Mouse (Mus musculus): ENCODE data around the gene Mip. TPM values are rescaled to one million over a fixed set of nuclear protein-coding genes. Genes with fewer than 3 reads are reported as not detected.
"Not testable (repeated sequence)": the region's sequence is repeated elsewhere in the genome, so short reads cannot be mapped to it uniquely, and the experiment has no call there.

The Mip gene
- polyA plus RNA-seq, 1 experiment from 2014 or later, result not detected

DNA sequence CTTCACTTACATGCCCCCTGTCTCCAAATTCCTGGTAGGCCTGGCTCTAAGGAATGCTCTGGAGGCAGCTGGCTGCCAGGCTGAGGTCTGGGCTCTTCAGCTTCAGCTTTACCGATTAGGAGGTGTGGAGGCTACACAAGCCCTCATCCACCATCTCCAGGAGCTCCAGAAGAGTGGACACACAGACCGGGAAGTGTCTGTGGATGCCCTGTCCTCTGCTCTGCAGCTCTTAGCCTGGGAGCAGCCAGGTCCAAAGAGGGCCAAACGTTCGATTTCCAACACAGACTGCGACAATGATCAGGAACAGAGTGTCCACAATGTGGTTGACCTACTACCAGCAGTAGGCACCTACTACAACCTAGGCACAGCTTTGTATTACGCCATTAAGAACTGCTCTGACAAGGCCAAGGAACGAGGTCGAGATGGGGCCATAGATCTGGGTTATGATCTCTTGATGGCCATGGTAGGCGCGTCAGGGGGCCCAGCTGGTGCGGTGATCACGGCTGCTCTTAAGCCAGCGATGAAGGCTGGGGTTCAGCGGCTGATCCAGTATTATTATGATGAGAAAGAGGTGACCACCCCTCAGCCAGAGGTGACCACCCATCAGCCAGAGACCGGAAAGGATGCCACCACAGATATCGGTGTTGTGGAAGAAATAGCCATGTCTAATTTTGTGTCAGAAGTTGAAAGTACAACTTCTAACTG lies 43.7 kb downstream of the Mip start:
- no peak for DNase-seq (ENCODE audit: low spot score, missing footprints)
- Histone ChIP-seq H3K36me3 (ENCODE audit: control insufficient read depth, insufficient read depth, low read length) (no peaks in the 10 kb centered on the region), H3K9me3 (ENCODE audit: control insufficient read depth, low read length) (no peaks in the 10 kb centered on the region), H3K9ac (ENCODE audit: low read length) (no peak overlapping the region; the same call in 1 of the 2 replicates), H3K4me3 (ENCODE audit: low read depth, low read length) (no peak overlapping the region), H3K27me3 (ENCODE audit: control insufficient read depth, insufficient read depth, low read length) (no peaks in the 10 kb centered on the region), H3K4me2 (no peak overlapping the region), H3K4me1 (ENCODE audit: control insufficient read depth, insufficient read depth, low read length) (peaks cover 3% of the 10 kb centered on the region; the same call in 1 of the 2 replicates), H3K27ac (ENCODE audit: low read depth, low read length) (no peak overlapping the region)
- 89% methylated on average over 16 of the region's 16 CpGs for WGBS
- no peak for ATAC-seq (ENCODE audit: low FRiP score)

DNA sequence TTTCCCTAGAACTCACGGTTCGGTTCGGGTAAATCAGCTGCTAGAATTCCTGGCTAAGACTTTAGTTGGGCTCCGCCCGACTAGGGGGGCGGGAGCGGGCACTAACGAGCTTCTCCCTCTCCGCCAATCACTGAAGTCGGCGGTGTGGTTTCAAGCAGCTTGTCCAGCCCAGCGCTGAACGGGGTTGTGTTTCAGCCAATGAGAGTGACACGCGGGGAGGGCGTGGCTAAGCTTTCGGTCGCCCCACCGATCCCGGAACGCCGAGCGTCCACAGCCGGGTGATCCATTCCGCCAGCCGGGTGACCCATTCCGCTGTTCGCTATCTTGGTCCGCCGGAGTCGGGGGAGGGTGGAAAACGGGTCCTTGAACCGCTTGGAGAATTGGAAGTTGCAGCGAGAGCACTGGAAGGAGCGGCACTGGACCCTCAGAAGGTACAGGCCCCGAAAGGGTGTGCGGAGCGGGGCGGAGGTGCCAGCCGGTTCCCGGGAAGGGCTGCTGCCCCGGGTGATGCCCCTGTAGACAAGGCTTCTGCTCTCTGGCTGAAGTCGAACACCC lies 44.7 kb downstream of the Mip start, which contains the start of gene Stat2:
Gene Stat2, plus strand, starts transcription at position 273 of the 555 bp plus-strand sequence.
- H3K36me3 ChIP-seq (ENCODE audit: control insufficient read depth, insufficient read depth, low read length), result no peaks in the 10 kb centered on the region
- DNase-seq (ENCODE audit: low spot score, missing footprints), result peak; percentile 99
- H3K27ac ChIP-seq (ENCODE audit: low read depth, low read length), result peak within 1 kb of the TSS; percentile 31; the same call in 1 of the 2 replicates
- peak within 1 kb of the TSS; percentile 69 for H3K4me2 ChIP-seq
- ATAC-seq (ENCODE audit: low FRiP score), result peak; percentile 99
- no peaks in the 10 kb centered on the region for H3K9me3 ChIP-seq (ENCODE audit: control insufficient read depth, low read length)
- H3K9ac ChIP-seq (ENCODE audit: low read length), result peak within 1 kb of the TSS; percentile 63
- H3K27me3 ChIP-seq (ENCODE audit: control insufficient read depth, insufficient read depth, low read length), result no peaks in the 10 kb centered on the region
- under 1% methylated on average over 43 of the region's 43 CpGs for WGBS
- H3K4me3 ChIP-seq (ENCODE audit: low read depth, low read length), result peak within 1 kb of the TSS; percentile 48
- H3K4me1 ChIP-seq (ENCODE audit: control insufficient read depth, insufficient read depth, low read length), result peaks cover 3% of the 10 kb centered on the region; the same call in 1 of the 2 replicates

DNA sequence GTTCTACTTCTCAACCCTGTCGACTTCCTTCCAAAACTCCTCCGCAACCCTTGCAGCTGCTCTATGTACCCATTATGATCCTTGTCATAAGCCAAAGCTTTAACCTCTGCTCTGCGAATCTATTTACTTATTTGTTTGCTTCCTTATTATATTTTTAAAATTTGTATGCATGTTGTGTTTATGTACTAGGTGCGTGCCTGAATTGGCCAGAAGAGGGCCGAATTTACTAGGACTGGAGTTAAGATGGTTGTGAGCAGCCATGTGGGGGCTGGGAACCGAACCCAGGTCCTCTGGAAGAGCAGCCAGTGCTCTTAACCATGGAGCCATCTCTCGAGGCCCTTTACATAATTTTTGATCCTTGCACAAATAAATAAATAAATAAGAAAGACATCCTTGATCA lies 45.2 kb downstream of the Mip start:
- H3K27me3 ChIP-seq (ENCODE audit: control insufficient read depth, insufficient read depth, low read length), result no peaks in the 10 kb centered on the region
- H3K27ac ChIP-seq (ENCODE audit: low read depth, low read length), result no peak overlapping the region
- H3K4me1 ChIP-seq (ENCODE audit: control insufficient read depth, insufficient read depth, low read length), result peaks cover 3% of the 10 kb centered on the region; the same call in 1 of the 2 replicates
- peak overlapping the region; percentile 48 for H3K4me3 ChIP-seq (ENCODE audit: low read depth, low read length)
- 43% methylated on average over 7 of the region's 7 CpGs for WGBS
- H3K4me2 ChIP-seq, result peak overlapping the region; percentile 69
- ATAC-seq (ENCODE audit: low FRiP score) (no peak), DNase-seq (ENCODE audit: low spot score, missing footprints) (no peak)
- no peaks in the 10 kb centered on the region for H3K9me3 ChIP-seq (ENCODE audit: control insufficient read depth, low read length)
- H3K9ac ChIP-seq (ENCODE audit: low read length), result peak overlapping the region; percentile 63
- no peaks in the 10 kb centered on the region for H3K36me3 ChIP-seq (ENCODE audit: control insufficient read depth, insufficient read depth, low read length)

DNA sequence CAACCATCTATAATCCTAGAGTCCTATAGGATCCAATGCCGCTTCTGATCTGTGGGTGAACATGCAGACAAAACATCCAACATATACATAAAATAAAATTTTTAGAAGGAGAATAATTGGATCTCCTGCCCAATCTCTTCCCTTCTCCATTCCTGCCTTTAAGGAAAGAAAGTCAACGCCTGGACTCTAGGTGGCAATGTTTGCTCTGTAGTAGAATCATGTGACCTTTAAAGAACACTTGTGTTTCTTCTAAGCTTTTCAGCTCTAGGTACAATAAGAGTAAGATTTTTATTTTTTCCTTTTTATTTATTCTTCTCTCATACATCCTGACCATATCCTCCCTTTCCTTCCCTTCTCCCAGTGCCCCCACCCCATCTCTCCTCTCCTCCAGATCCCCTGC lies 46.2 kb downstream of the Mip start:
- Histone ChIP-seq H3K4me2 (no peak overlapping the region), H3K9me3 (ENCODE audit: control insufficient read depth, low read length) (no peaks in the 10 kb centered on the region), H3K27me3 (ENCODE audit: control insufficient read depth, insufficient read depth, low read length) (no peaks in the 10 kb centered on the region), H3K36me3 (ENCODE audit: control insufficient read depth, insufficient read depth, low read length) (no peaks in the 10 kb centered on the region), H3K9ac (ENCODE audit: low read length) (no peak overlapping the region), H3K4me1 (ENCODE audit: control insufficient read depth, insufficient read depth, low read length) (peaks cover 3% of the 10 kb centered on the region; the same call in 1 of the 2 replicates), H3K27ac (ENCODE audit: low read depth, low read length) (no peak overlapping the region), H3K4me3 (ENCODE audit: low read depth, low read length) (no peak overlapping the region)
- no peak for DNase-seq (ENCODE audit: low spot score, missing footprints)
- 72% methylated on average over 2 of the region's 2 CpGs for WGBS
- ATAC-seq (ENCODE audit: low FRiP score), result no peak

DNA sequence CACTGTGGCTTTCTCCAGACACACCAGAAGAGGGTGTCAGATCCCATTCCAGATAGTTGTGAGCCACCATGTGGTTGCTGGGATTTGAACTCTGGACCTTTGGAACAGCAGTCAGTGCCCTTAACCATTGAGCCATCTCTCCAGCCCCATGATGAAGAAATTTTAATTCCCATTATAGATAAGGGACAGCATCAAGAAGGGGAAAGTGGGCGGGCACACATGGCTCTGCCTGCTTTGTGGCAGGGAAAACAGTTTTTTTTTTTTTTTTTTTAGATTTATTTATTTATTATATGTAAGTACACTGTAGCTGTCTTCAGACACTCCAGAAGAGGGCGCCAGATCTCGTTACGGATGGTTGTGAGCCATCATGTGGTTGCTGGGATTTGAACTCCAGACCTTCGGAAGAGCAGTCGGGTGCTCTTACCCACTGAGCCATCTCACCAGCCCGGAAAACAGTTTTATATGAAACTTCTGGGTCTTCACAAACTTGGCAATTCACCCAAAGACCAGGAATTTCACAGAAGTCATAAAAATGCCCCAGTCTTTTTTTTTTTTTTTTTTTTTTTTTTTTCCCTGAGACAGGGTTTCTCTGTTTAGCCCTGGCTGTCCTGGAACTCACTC lies 47.3 kb downstream of the Mip start:
- WGBS, result 94% methylated on average over 4 of the region's 7 CpGs
- not testable (repeated sequence) for H3K4me2 ChIP-seq; ATAC-seq (ENCODE audit: low FRiP score)

DNA sequence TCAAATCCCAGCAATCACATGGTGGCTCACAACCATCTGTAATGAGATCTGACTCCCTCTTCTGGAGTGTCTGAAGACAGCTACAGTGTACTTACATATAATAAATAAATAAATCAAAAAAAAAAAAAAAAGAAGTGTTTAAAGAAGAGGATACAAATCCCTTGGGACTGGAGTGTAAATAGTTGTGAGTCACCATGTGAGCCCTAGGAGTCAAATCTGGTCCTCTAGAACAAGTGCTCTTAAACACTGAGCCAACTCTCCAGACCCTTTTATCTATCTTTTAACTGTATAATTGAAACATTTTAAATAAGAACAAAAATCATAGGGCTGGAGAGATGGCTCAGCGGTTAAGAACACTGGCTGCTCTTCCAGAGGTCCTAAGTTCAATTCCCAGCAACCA lies 49.7 kb downstream of the Mip start:
- not testable (repeated sequence) for DNase-seq (ENCODE audit: low spot score, missing footprints); H3K4me3 ChIP-seq (ENCODE audit: low read depth, low read length); H3K36me3 ChIP-seq (ENCODE audit: control insufficient read depth, insufficient read depth, low read length); H3K4me2 ChIP-seq; H3K27me3 ChIP-seq (ENCODE audit: control insufficient read depth, insufficient read depth, low read length); ATAC-seq (ENCODE audit: low FRiP score); H3K9ac ChIP-seq (ENCODE audit: low read length); H3K9me3 ChIP-seq (ENCODE audit: control insufficient read depth, low read length); H3K4me1 ChIP-seq (ENCODE audit: control insufficient read depth, insufficient read depth, low read length); H3K27ac ChIP-seq (ENCODE audit: low read depth, low read length)
- WGBS, result 100% methylated on average over 1 of the region's 1 CpGs

More for the DNA sequence above, 47.3 kb downstream of the Mip start:
- H3K36me3 ChIP-seq (ENCODE audit: control insufficient read depth, insufficient read depth, low read length); H3K9ac ChIP-seq (ENCODE audit: low read length); H3K9me3 ChIP-seq (ENCODE audit: control insufficient read depth, low read length); H3K4me1 ChIP-seq (ENCODE audit: control insufficient read depth, insufficient read depth, low read length); H3K27me3 ChIP-seq (ENCODE audit: control insufficient read depth, insufficient read depth, low read length); DNase-seq (ENCODE audit: low spot score, missing footprints); H3K27ac ChIP-seq (ENCODE audit: low read depth, low read length); H3K4me3 ChIP-seq (ENCODE audit: low read depth, low read length): not testable (repeated sequence)

DNA sequence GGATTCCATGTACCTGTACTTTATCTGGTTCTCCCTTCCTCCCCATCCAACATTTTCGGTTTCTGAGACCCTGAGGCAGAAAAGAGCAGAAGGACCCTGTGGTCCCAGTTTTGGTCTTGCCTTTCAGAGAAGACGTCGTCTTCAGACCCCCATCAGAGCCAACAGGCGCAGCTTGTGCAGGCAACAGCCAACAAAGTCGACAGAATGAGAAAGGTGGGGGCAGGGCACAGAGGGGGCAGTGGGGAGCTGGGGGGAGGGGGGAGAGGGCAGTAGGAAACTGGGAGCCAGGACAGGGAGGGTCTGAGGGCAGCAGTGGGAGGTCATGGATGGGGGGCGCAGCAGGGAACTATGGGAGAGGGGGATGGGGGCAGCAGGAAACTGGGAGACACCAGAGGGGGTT lies 52.5 kb downstream of the Mip start:
- H3K4me2 ChIP-seq, result no peak overlapping the region
- 60% methylated on average over 6 of the region's 6 CpGs for WGBS
- DNase-seq (ENCODE audit: low spot score, missing footprints) (no peak), ATAC-seq (ENCODE audit: low FRiP score) (no peak)
- no peak overlapping the region for H3K27ac ChIP-seq (ENCODE audit: low read depth, low read length)
- no peak overlapping the region for H3K4me3 ChIP-seq (ENCODE audit: low read depth, low read length)
- no peaks in the 10 kb centered on the region for H3K4me1 ChIP-seq (ENCODE audit: control insufficient read depth, insufficient read depth, low read length)
- peaks cover 5% of the 10 kb centered on the region; the same call in 1 of the 2 replicates for H3K36me3 ChIP-seq (ENCODE audit: control insufficient read depth, insufficient read depth, low read length)
- no peak overlapping the region for H3K9ac ChIP-seq (ENCODE audit: low read length)
- H3K27me3 ChIP-seq (ENCODE audit: control insufficient read depth, insufficient read depth, low read length), result no peaks in the 10 kb centered on the region
- H3K9me3 ChIP-seq (ENCODE audit: control insufficient read depth, low read length), result no peaks in the 10 kb centered on the region

DNA sequence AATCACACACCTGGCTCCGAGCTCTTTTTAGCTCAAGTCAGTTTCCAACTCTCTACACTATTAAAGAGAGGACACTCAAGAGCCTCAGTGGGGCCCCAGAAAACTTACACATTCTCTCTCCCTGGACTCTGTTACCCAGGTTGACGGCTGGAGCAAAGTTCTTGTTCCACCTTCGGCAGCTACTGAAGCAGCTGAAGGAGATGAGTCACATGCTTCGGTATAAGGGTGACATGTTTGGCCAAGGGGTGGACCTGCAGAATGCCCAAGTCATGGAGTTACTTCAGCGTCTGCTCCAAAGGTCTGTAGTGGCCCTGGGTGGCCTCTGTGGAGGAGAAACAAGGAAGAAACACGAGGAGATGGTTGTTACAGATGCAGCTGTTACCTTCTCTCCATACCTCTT lies 55.3 kb downstream of the Mip start:
- Histone ChIP-seq H3K4me2 (no peak overlapping the region), H3K4me1 (ENCODE audit: control insufficient read depth, insufficient read depth, low read length) (no peaks in the 10 kb centered on the region), H3K27ac (ENCODE audit: low read depth, low read length) (no peak overlapping the region), H3K27me3 (ENCODE audit: control insufficient read depth, insufficient read depth, low read length) (no peaks in the 10 kb centered on the region), H3K4me3 (ENCODE audit: low read depth, low read length) (no peak overlapping the region), H3K36me3 (ENCODE audit: control insufficient read depth, insufficient read depth, low read length) (peaks cover 11% of the 10 kb centered on the region; the same call in 1 of the 2 replicates), H3K9ac (ENCODE audit: low read length) (no peak overlapping the region), H3K9me3 (ENCODE audit: control insufficient read depth, low read length) (no peaks in the 10 kb centered on the region)
- WGBS, result 87% methylated on average over 6 of the region's 6 CpGs
- ATAC-seq (ENCODE audit: low FRiP score), result no peak
- no peak for DNase-seq (ENCODE audit: low spot score, missing footprints)

All from midbrain, embryonic 11.5 days (tissue).